Mouse (Mus musculus): ENCODE measurements around the gene Cul4b.
"Not testable (repeated sequence)": the region's sequence is repeated elsewhere in the genome, so short reads cannot be mapped to it uniquely, and the experiment has no call there.

Gene Cul4b

GRCm38 (mm10) chrX:38576078-38576477 is at the start of gene Cul4b:
Gene Cul4b (minus strand): TSS chrX:38576196.
- no peak for DNase-seq (ENCODE audit: low read depth, low spot score)

GRCm38 (mm10) chrX:38600995-38601369 is 25.0 kb upstream of the Cul4b start:
- DNase-seq (ENCODE audit: low read depth, low spot score), result peak; percentile 40

DNA sequence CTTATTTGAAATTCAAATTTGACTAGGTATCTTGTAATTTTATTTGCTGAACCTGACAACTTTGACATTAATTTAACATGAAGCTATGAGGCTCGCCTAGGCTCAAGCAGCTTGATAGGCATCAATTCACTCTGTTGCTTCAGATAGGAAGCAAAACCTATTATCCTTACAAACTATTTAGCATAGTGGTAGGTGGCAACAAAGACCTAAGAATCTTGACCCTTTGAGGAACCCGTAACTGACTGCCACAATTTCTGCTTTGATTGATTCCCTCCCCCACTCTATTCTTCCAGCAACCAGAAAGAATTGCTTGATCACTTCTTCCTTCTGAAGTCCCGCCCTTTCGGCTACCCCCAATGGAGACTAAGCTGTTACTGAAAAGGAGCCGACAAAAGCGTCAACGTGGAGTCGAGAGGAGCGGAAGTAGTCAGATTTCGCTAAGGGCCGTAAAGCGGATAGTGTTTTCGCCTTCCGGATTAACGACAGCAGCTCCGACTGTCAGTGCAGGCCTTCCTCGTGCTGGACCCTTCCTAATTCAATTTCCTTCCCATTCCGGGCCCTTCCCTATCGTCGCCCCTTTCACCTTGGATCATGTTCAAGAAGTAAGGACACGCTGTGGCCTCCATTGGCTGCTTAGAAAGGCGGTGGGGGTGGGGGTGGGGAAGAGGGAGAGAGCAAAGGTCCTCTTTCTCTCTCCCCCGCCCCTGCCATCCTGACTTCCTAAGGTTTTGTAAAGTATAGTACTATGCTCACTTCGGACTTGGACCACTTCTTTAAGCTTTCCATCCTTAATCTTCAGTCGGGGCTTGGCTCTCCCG is 24.4 kb upstream of the Cul4b start, which contains the start of gene Mcts1:
Mcts1 (plus strand) TSS at position 402 of the 818 bp plus-strand sequence.
- DNase-seq (ENCODE audit: low read depth, low spot score), result peak; percentile 93

GRCm38 (mm10) chrX:38593180-38593889 is 17.3 kb upstream of the Cul4b start:
- DNase-seq (ENCODE audit: low read depth, low spot score), result no peak

DNA sequence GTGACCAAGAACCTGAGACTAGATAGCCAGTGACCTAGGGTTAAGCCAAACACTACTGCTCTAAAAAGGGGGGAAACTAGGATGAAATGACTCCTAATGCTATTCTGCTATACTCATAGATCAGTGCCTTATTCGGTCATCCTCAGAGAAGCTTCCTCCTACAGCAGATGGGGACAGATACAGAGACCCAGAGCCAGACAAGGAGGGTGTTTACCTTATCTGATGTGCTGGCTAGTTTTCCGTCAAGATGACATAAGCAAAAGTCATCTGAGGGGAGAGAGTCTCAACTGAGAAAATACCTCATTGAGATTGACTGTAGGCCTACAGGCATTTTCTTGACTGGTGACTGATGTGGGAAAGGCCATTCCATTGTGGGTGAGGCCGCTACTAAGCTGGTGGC is 15.8 kb upstream of the Cul4b start:
- no peak for DNase-seq (ENCODE audit: low read depth, low spot score)

GRCm38 (mm10) chrX:38589827-38590226 is 13.8 kb upstream of the Cul4b start:
- no peak for DNase-seq (ENCODE audit: low read depth, low spot score)

DNA sequence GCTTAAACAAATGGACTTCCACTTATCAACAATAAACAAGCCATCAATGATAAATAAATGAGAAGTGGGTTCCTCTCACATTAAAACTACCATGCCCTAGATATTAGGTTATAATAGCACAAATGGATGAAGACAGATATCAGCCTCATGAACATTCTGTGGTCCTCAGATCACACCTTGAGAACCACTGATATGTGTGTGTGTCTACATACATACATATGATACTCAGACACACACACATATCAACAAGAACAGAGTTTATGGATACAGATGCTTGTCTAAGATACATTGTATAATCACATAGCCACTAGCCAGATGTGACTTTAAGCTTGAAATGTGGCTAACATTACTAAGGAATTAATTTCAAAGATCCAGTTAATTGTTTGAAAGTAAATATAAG is 7.3 kb upstream of the Cul4b start:
- DNase-seq (ENCODE audit: low read depth, low spot score), result no peak

DNA sequence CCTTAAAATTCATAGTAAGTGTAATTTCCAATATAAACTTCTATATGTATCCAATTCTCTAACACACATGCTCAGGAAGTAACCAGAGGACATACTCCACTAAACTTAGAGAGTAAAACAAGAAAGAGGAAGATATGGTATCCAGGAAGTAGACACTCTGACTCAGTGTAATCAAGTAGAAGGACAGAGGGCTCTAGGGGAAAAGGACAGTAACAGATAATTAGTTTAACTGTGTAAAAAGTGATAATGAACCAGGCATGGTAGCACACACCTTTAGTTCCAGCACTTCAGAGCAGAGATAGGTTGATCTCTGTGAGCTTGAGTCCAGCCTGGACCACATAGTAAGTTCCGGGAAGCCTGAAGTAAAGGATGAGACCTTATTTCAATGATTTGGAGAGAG is 5.1 kb upstream of the Cul4b start:
- no peak for DNase-seq (ENCODE audit: low read depth, low spot score)

DNA sequence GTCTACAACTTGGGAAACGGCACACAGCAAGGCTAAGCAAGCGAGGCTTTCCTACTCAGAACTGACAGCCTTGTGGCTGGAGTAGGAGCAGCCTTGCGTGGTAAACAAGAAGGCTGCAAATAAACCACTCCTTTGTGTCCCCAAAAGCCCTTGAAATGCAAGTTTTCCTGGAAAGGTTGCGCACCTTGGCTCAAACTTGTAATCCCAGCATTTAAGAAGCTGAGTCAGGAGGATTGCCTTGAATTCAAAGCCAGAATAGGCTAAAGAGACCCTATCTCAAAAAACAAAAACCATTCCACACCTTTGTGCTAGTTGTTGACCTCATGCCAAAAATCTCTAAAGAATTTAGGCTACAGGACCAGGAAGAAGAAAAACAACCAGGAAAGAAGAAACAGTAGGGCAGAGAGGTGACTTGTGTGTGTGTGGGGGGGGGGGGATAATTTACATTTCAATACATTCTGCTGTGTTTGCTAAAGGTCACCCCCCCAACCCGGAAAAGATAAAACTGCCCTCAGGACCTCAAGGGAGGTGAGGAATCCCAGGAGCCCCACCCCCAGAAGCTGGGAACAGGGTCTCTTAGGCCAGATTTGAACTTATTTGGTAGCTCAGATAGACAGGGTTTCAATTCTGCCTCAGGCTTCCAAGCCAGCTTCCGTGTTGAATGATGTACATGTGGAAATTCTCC is 9.3 kb downstream of the Cul4b start:
- no peak for DNase-seq (ENCODE audit: low read depth, low spot score)

DNA sequence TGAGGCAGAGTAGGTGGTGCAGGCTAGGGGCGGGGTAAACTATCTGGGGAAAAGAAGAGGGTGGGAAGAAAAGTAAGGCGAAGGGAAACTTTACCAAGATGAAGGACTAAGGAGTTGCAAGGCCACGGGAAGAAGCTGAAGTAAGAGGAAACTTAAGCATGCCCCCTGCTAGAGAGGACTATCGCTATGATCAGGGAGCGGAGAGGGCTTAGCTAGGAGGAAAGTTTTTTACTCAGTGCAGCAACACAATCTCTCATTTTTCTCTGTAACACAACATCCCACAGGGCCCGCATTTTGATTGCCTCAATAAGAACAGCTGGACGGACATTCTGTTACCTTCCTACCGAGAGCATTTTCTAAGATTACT is 10.8 kb downstream of the Cul4b start:
- no peak for DNase-seq (ENCODE audit: low read depth, low spot score)

GRCm38 (mm10) chrX:38564542-38565175 is 11.3 kb downstream of the Cul4b start:
- DNase-seq (ENCODE audit: low read depth, low spot score), result peak; percentile 81

- peak; percentile 10 for DNase-seq (ENCODE audit: low read depth, low spot score)
Measured at GRCm38 (mm10) chrX:38563941-38564541, 12.0 kb downstream of the Cul4b start.

GRCm38 (mm10) chrX:38553255-38553654 is 22.7 kb downstream of the Cul4b start:
- no peak for DNase-seq (ENCODE audit: low read depth, low spot score)

GRCm38 (mm10) chrX:38514556-38514955 is 61.4 kb downstream of the Cul4b start:
- DNase-seq (ENCODE audit: low read depth, low spot score), result peak; percentile 15

- DNase-seq (ENCODE audit: low read depth, low spot score), result no peak
Measured at GRCm38 (mm10) chrX:38504846-38505245, 71.2 kb downstream of the Cul4b start.

GRCm38 (mm10) chrX:38502182-38502581 is 73.8 kb downstream of the Cul4b start:
- DNase-seq (ENCODE audit: low read depth, low spot score), result not testable (repeated sequence)

DNA sequence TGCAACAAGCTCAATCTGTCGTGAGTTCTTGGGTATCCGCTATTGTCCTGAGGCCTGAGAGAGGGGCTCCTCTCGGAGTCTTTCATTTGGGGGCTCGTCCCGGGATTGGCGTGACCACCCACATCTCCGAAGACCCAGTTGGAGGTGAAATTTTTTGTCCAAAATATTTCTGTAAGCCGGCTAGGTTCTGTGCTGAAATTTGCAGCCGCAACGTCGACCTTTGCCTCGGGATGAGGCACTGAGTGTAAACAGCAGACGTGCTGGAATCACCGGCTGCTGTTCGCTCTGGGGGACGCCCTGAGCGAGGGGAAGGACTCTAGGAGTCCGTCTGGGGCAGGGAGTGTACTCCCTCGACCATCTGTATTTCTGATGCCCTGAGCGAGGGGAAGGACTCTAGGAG is 90.5 kb downstream of the Cul4b start:
- DNase-seq (ENCODE audit: low read depth, low spot score), result not testable (repeated sequence)

Measured in telencephalon, adult 2 months (tissue).